Mouse (Mus musculus) stomach, embryonic 16.5 days (tissue): ENCODE data around the gene Id2. TPM values are rescaled to one million over a fixed set of nuclear protein-coding genes. Genes with fewer than 3 reads are reported as not detected.

Source experiments
- polyA plus RNA-seq: library from polyadenylated mRNA; unstranded; fragments of >200 nt; fragmentation: Nextera tagmentation; extraction: Ambion mirVana; gene quantifications from 2 replicates; pipeline ENCODE4 v1.2.1, GENCODE M21; 2015

Id2 gene
- polyA plus RNA-seq, 1 experiment from 2014 or later: 324 TPM

Other genes with a start within 250 kb of the Id2 start
- 30.1 and 32.7 TPM in 2 replicates for gene Kidins220, start 122.2 kb downstream of the Id2 start, polyA plus RNA-seq